Mouse (Mus musculus) activated CD4-positive, CD25-positive, alpha-beta regulatory T cell, adult 9 weeks (primary cell): ENCODE results near the gene Gzmn. TPM values are rescaled to one million over a fixed set of nuclear protein-coding genes. Genes with fewer than 3 reads are reported as not detected.

Source experiments
- polyA plus RNA-seq: library from polyadenylated mRNA; unstranded; fragments of 100-300 nt; shearing (Covaris generic); gene quantifications from one replicate; pipeline ENCODE4 v1.2.1, GENCODE M21; 2017

Gene Gzmn
- not detected for polyA plus RNA-seq

DNA sequence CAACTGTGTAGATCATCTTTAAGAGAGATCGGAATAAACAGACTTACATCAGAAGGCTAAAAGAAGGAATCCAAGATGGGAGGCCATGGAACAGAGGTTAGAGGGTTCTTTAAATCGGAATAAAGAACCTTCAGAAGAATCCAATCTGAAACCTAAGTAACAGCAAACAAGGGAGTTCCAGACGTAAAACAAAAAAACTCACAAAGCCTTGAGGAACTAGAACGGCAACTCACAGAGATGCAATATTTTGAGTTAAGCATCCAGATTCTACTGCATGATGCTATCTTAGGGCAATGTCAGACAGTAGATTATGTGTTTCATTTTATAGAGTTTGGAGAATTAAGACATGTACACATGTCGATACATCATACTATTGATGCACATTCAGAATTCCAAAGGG is at the start of gene Gzmn:
Gzmn (minus strand) TSS at position 101 of the 400 bp plus-strand sequence.

DNA sequence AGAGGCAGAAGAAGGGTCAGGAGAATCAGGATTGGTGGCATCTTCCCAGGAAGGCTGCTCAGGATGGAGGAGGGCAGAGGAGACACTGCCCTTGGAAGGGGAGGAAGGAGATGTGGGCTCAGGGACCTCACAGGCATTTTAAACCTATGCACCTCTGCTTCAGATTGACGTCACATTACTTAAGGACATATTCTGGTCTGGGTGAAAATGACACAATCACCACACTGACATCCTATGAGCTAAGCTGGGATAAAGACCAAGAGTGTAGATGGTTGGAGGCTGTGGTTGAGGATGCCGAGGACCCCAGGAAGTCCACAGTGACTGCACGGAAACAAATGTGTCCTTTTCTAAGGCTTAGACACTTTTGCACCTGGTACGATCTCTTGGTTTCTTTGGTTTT is 36.9 kb upstream of the Gzmn start, which contains the start of gene Gzmf:
Gzmf (minus strand) TSS at position 101 of the 400 bp plus-strand sequence.

DNA sequence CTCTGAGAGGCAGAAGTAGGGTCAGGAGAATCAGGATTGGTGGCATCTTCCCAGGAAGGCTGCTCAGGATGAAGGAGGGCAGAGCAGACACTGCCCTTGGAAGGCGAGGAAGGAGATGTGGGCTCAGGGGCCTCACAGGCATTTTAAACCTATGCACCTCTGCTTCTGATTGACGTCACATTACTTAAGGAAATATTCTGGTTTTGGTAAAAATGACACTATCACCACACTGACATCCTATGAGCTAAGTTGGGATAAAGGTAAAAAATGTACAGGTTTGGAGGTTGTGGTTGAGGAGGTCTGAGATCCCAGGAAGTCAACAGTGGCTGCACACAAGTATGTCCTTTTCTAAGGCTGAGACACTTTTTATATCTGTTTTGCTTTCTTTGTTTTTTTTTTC is 14.9 kb downstream of the Gzmn start, which contains the start of gene Gzmg:
Gzmg (minus strand) TSS at position 101 of the 400 bp plus-strand sequence.

DNA sequence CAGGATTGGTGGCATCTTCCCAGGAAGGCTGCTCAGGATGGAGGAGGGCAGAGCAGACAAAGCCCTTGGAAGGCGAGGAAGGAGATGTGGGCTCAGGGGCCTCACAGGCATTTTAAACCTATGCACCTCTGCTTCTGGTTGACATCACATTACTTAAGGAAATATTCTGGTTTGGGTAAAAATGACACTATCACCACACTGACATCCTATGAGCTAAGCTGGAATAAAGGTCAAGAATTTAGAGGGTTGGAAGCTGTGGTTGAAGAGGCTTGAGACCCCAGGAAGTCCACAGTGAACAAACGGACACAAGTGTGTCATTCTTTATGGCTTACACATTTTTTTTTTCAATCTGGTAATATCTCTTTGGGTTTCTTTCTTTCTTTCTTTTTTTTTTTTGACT is 41.9 kb downstream of the Gzmn start, which contains the start of gene Gzmd:
Gzmd (minus strand) TSS at position 101 of the 400 bp plus-strand sequence.

DNA sequence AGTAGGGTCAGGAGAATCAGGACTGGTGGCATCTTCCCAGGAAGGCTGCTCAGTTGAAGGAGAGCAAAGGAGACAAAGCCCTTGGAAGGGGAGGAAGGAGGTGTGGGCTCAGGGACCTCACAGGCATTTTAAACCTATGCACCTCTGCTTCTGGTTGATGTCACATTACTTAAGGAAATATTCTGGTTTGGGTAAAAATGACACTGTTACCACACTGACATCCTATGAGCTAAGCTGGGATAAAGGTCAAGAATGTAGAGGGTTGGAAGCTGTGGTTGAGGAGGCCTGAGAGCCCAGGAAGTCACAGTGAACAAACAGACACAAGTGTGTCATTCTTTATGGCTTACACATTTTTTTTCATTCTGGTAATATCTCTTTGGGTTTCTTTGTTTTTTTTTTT is 53.9 kb downstream of the Gzmn start, which contains the start of gene Gzme:
Gzme (minus strand) TSS at position 101 of the 400 bp plus-strand sequence.

Other genes with a start within 250 kb of the Gzmn start
- not detected for gene Cma1, start 229.9 kb downstream of the Gzmn start, polyA plus RNA-seq
- not detected for gene Cma2, start 223.6 kb downstream of the Gzmn start, polyA plus RNA-seq
- not detected for gene Mcpt1, start 156.6 kb downstream of the Gzmn start, polyA plus RNA-seq
- gene Mcpt9, start 144.1 kb downstream of the Gzmn start, polyA plus RNA-seq: not detected
- not detected for gene Mcpt2, start 132.6 kb downstream of the Gzmn start, polyA plus RNA-seq
- gene Mcpt4, start 112.3 kb downstream of the Gzmn start, polyA plus RNA-seq: not detected
- gene Mcpt8, start 89.3 kb downstream of the Gzmn start, polyA plus RNA-seq: not detected
- not detected for gene Ctsg, start 72.0 kb downstream of the Gzmn start, polyA plus RNA-seq
- not detected for gene Gzme, start 54.0 kb downstream of the Gzmn start, polyA plus RNA-seq
- not detected for gene Gzmd, start 42.0 kb downstream of the Gzmn start, polyA plus RNA-seq
- gene Gzmg, start 15.0 kb downstream of the Gzmn start, polyA plus RNA-seq: not detected
- gene Gzmf, start 36.8 kb upstream of the Gzmn start, polyA plus RNA-seq: 0.50 TPM
- 5.5 TPM for gene Gzmc, start 60.1 kb upstream of the Gzmn start, polyA plus RNA-seq
- 71.3 TPM for gene Gzmb, start 87.7 kb upstream of the Gzmn start, polyA plus RNA-seq
- gene Atp12a, start 190.5 kb upstream of the Gzmn start, polyA plus RNA-seq: not detected
- gene Rnf17, start 228.0 kb upstream of the Gzmn start, polyA plus RNA-seq: 1.4 TPM